Mouse (Mus musculus): Measurements from ENCODE around the gene Marveld1. TPM values are rescaled to one million over a fixed set of nuclear protein-coding genes. Genes with fewer than 3 reads are reported as not detected.

The Marveld1 gene
- polyA plus RNA-seq (2012; rRNA removed), result 11.7 and 12.8 TPM in 2 replicates

DNA sequence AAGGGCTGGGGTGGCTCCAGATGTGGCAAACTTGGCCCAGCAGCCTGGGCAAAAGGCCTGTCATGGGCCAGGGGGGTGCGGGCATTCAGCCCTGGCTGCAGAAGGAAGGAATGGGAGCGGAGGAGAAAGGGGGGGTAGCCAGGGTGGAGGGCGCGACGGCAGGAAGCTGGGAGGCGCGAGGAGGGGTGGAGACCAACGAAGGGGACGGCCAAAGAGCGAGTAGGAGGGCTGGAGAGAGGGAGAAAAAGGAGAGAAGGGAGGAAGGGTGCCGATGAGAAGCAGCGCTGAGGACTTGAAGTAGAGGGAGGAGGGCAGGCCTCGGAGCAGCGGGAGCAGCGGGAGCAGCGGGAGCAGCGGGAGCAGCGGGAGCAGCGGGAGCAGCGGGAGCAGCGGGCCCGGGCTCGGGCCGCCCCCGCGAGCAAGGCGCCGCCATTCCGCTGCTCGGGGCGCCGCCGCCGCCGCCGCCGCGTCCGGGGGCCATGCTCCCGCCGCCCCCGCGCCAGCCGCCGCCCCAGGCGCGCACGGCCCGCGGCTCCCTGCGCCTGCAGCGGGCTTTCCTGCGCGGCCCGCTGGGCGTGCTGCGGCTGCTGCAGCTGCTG lies at the start of gene Marveld1:
Gene Marveld1, plus strand, starts transcription at position 231 of the 599 bp plus-strand sequence.
- DNase-seq, result peak; percentile 45 to 52
- Histone ChIP-seq H3K27me3 (ENCODE audit: control insufficient read depth, insufficient read depth, low read length) (no peaks in the 10 kb centered on the region), H3K27ac (ENCODE audit: insufficient read depth, low read length) (peak within 1 kb of the TSS; percentile 20; the same call in 1 of the 2 replicates), H3K4me1 (ENCODE audit: control insufficient read depth, insufficient read depth, low read length) (0 out of 2 replicates have a peak, but pooled peaks cover 3% of the 10 kb centered on the region), H3K4me3 (replicated peaks; ENCODE audit: insufficient read depth, low read depth, low read length) (peak within 1 kb of the TSS; percentile 64)
- TF ChIP-seq POLR2A (IDR thresholded peaks at IDR 0.05; ENCODE audit: borderline replicate concordance, insufficient read depth, low read length), result no peak
- no peak for TF ChIP-seq CTCF (IDR thresholded peaks at IDR 0.05; ENCODE audit: borderline replicate concordance, insufficient read depth, low read depth, low read length)
- 2% methylated on average over 41 of the region's 57 CpGs for WGBS

DNA sequence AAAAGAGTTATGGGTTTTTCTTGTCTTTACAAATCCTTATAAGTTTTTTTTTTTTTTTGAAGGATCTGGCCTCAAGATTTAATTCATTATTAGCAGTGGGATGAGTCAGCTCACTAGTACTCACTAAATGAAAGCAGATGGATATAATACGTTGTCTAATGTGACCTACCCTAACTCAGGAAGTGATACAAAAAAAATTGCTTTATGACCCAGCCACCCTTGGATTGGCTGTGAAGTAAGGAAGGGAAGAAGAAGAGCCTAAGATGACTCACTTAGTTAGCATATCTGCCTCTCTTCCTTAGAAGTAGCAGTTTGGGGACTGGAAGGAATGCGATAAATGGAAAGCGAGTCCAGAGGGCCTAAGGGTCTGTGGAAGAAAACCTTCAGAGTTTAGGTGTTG lies 47.8 kb upstream of the Marveld1 start:
- Histone ChIP-seq H3K27me3 (ENCODE audit: control insufficient read depth, insufficient read depth, low read length) (no peaks in the 10 kb centered on the region), H3K4me1 (ENCODE audit: control insufficient read depth, insufficient read depth, low read length) (no peaks in the 10 kb centered on the region), H3K27ac (ENCODE audit: insufficient read depth, low read length) (no peak overlapping the region), H3K4me3 (replicated peaks; ENCODE audit: insufficient read depth, low read depth, low read length) (no peak overlapping the region)
- TF ChIP-seq CTCF (IDR thresholded peaks at IDR 0.05; ENCODE audit: borderline replicate concordance, insufficient read depth, low read depth, low read length), result no peak
- no peak for TF ChIP-seq POLR2A (IDR thresholded peaks at IDR 0.05; ENCODE audit: borderline replicate concordance, insufficient read depth, low read length)
- DNase-seq, result no peak
- WGBS, result 78% methylated on average over 3 of the region's 3 CpGs

DNA sequence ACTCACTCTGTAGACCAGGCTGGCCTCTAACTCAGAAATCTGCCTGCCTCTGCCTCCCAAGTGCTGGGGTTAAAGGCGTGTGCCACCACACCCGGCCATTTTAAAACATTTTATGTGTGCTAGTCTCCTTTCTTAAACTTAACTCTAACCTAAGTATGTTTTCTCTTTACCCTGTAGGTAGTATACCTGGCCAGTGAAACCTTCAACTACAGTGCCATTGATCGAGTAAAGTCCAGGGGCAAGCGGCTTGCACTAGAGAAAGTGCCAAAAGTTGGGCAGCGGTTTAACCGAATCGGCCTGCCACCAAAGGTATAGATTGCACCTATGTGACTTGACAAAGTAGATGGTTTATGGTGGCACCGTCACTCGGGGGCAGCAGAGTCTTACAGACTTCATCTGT lies 42.5 kb upstream of the Marveld1 start:
- no peak for TF ChIP-seq CTCF (IDR thresholded peaks at IDR 0.05; ENCODE audit: borderline replicate concordance, insufficient read depth, low read depth, low read length)
- no peak overlapping the region for H3K4me3 ChIP-seq (replicated peaks; ENCODE audit: insufficient read depth, low read depth, low read length)
- WGBS, result 96% methylated on average over 9 of the region's 9 CpGs
- no peaks in the 10 kb centered on the region for H3K4me1 ChIP-seq (ENCODE audit: control insufficient read depth, insufficient read depth, low read length)
- H3K27ac ChIP-seq (ENCODE audit: insufficient read depth, low read length), result no peak overlapping the region
- DNase-seq, result no peak
- no peaks in the 10 kb centered on the region for H3K27me3 ChIP-seq (ENCODE audit: control insufficient read depth, insufficient read depth, low read length)

DNA sequence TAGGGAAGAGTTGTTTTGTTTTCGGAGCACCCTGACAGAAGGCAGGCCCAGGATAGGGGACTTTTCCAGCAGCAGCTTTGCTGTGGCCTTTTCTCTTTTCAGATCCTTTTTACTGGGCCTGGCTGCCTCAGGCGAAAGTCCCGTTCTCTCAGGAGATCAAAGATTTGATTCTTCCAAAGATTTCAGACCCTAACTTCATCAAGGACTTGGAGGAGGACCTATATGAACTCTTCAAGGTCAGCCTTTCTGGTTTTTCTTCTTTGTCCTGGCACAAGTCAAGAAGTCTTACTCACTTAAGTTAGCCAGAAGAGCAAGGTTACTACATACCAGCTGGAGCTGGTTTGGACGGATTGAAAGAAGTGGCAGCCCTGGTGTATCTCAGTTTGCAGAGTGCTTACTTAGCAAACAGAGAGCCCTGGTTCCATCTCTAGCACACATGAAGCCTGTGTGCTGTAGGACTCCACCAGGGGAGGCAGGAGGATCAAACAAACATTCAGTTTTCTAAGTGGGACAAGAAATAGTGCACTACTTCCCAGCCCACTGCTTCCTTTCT lies 31.3 kb upstream of the Marveld1 start:
- no peak for TF ChIP-seq POLR2A (IDR thresholded peaks at IDR 0.05; ENCODE audit: borderline replicate concordance, insufficient read depth, low read length)
- no peak for TF ChIP-seq CTCF (IDR thresholded peaks at IDR 0.05; ENCODE audit: borderline replicate concordance, insufficient read depth, low read depth, low read length)
- Histone ChIP-seq H3K4me3 (replicated peaks; ENCODE audit: insufficient read depth, low read depth, low read length) (no peak overlapping the region), H3K4me1 (ENCODE audit: control insufficient read depth, insufficient read depth, low read length) (no peaks in the 10 kb centered on the region), H3K27ac (ENCODE audit: insufficient read depth, low read length) (no peak overlapping the region), H3K27me3 (ENCODE audit: control insufficient read depth, insufficient read depth, low read length) (no peaks in the 10 kb centered on the region; the same call in 1 of the 2 replicates)
- no peak for DNase-seq
- WGBS, result 93% methylated on average over 4 of the region's 4 CpGs

DNA sequence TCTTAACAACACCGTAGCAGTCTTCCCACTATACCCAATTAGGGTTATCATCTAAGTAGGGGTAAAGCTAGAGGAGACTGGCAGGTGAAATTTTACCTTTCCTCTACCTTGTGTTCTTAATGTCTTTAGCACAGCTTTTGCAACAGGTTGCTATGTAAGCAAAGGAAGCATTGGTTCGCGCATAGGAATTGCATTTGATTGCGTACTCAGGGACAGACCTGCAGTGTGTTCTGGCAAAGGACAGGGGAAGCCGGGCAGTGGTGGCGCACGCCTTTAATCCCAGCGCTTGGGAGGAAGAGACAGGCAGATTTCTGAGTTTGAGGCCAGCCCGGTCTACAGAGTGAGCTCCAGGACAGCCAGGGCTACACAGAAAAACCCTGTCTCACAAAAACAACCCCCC lies 29.1 kb upstream of the Marveld1 start:
- Histone ChIP-seq H3K4me3 (replicated peaks; ENCODE audit: insufficient read depth, low read depth, low read length) (no peak overlapping the region), H3K27me3 (ENCODE audit: control insufficient read depth, insufficient read depth, low read length) (no peaks in the 10 kb centered on the region; the same call in 1 of the 2 replicates), H3K27ac (ENCODE audit: insufficient read depth, low read length) (no peak overlapping the region), H3K4me1 (ENCODE audit: control insufficient read depth, insufficient read depth, low read length) (no peaks in the 10 kb centered on the region)
- 94% methylated on average over 9 of the region's 9 CpGs for WGBS
- no peak for DNase-seq
- no peak for TF ChIP-seq CTCF (IDR thresholded peaks at IDR 0.05; ENCODE audit: borderline replicate concordance, insufficient read depth, low read depth, low read length)
- TF ChIP-seq POLR2A (IDR thresholded peaks at IDR 0.05; ENCODE audit: borderline replicate concordance, insufficient read depth, low read length), result no peak

DNA sequence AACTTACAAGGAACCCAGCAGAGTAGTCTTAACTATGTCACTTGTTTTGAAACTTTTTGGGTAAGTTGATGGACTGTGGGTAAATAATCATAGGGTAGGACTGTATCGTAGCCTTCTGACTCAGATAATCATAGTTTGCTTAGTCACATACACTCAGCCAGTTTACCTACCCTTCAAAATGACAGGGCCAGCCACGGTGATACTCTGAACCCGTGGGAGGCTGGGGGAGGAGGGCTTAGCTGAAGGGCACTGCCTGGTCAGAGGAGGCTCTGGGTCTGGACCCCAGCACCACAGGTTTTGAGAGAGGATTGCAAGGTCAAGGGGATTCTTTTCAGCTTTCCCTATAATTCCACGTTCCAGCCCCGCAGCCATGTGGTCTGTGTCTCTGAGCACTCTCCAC lies 28.6 kb upstream of the Marveld1 start:
- Histone ChIP-seq H3K27me3 (ENCODE audit: control insufficient read depth, insufficient read depth, low read length) (no peaks in the 10 kb centered on the region; the same call in 1 of the 2 replicates), H3K4me3 (replicated peaks; ENCODE audit: insufficient read depth, low read depth, low read length) (no peak overlapping the region), H3K27ac (ENCODE audit: insufficient read depth, low read length) (no peak overlapping the region), H3K4me1 (ENCODE audit: control insufficient read depth, insufficient read depth, low read length) (no peaks in the 10 kb centered on the region)
- no peak for TF ChIP-seq CTCF (IDR thresholded peaks at IDR 0.05; ENCODE audit: borderline replicate concordance, insufficient read depth, low read depth, low read length)
- TF ChIP-seq POLR2A (IDR thresholded peaks at IDR 0.05; ENCODE audit: borderline replicate concordance, insufficient read depth, low read length), result no peak
- WGBS, result 94% methylated on average over 5 of the region's 5 CpGs
- DNase-seq, result no peak

DNA sequence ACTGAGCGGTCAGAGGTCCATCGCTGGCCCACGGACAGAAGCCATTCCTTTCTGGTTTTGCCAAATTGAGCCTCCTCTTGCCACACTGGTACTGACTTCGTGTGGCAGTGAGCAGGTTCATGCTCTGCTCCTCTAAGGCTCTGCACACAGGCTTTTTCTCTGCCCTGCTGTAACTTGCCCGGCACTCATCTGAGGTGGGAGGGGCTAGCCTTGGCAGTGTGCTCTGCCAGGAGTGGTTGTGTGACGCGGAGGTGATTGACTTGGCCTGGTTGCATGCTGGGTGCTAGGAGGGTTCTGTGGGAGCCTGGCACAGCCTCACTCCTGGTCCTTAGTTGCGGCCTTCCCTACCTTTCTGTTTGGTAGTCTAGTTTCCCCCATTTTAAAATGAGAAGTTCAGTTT lies 26.7 kb upstream of the Marveld1 start:
- no peak overlapping the region for H3K27ac ChIP-seq (ENCODE audit: insufficient read depth, low read length)
- whole genome bisulfite sequencing, result 70% methylated on average over 8 of the region's 8 CpGs
- TF ChIP-seq POLR2A (IDR thresholded peaks at IDR 0.05; ENCODE audit: borderline replicate concordance, insufficient read depth, low read length) (no peak), CTCF (IDR thresholded peaks at IDR 0.05; ENCODE audit: borderline replicate concordance, insufficient read depth, low read depth, low read length) (no peak)
- peaks cover 6% of the 10 kb centered on the region for H3K4me1 ChIP-seq (ENCODE audit: control insufficient read depth, insufficient read depth, low read length)
- no peaks in the 10 kb centered on the region; the same call in 1 of the 2 replicates for H3K27me3 ChIP-seq (ENCODE audit: control insufficient read depth, insufficient read depth, low read length)
- no peak overlapping the region for H3K4me3 ChIP-seq (replicated peaks; ENCODE audit: insufficient read depth, low read depth, low read length)
- no peak for DNase-seq

DNA sequence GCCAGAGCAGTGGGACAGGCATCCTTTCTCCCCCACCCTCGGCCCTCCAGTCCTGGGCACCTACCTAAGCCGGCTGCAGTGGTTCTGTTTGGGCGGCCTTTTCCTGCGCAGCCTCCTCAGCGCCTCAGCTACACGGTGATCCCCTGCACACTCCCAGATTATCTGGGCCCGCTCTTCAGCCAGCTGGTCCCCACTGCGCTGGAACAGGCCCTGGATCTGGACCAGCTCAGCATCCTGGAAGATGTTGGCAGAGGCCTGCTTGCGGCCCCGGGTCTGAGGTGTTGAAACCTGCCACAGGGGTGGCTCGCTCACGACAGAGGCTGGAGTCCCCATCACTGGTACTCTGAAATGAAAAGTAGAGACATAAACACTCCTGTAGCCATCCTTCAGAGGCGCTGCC lies 22.5 kb upstream of the Marveld1 start:
- Histone ChIP-seq H3K27ac (ENCODE audit: insufficient read depth, low read length) (peak overlapping the region; percentile 15; the same call in 1 of the 2 replicates), H3K27me3 (ENCODE audit: control insufficient read depth, insufficient read depth, low read length) (no peaks in the 10 kb centered on the region), H3K4me3 (replicated peaks; ENCODE audit: insufficient read depth, low read depth, low read length) (no peak overlapping the region), H3K4me1 (ENCODE audit: control insufficient read depth, insufficient read depth, low read length) (peaks cover 12% of the 10 kb centered on the region)
- 23% methylated on average over 13 of the region's 13 CpGs for WGBS
- peak; percentile 32 to 36 for DNase-seq
- no peak for TF ChIP-seq CTCF (IDR thresholded peaks at IDR 0.05; ENCODE audit: borderline replicate concordance, insufficient read depth, low read depth, low read length)
- TF ChIP-seq POLR2A (IDR thresholded peaks at IDR 0.05; ENCODE audit: borderline replicate concordance, insufficient read depth, low read length), result no peak

Measured in cerebellum, adult 2 months (tissue).